Mouse (Mus musculus): ENCODE results near the gene Txndc5. TPM values are rescaled to one million over a fixed set of nuclear protein-coding genes. Genes with fewer than 3 reads are reported as not detected.

Txndc5 gene
- total RNA-seq, 2 experiments from 2014 or later = 106 to 177 TPM

DNA sequence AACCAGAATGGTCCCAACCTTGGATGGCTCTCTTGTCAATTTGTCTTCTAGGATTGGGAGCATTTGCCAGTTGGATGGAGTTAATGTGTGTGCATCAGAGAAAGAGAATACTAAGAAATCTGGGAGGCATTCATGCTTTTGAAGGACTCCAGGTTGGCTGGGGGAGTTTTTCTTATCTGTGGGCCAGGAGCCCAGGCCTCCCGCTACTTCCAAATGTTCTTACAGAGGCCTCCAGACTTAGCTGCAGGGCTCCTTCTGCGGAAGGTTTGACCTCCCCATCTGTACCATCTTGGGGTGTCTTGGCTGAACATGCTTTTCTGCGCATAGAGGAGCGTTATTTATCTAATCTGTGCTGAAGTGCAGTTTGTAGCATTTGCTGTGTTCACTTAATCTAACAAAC, 56.0 kb downstream of the Txndc5 start:
- DNase-seq (ENCODE audit: low spot score in 2 of 2) = no peak

DNA sequence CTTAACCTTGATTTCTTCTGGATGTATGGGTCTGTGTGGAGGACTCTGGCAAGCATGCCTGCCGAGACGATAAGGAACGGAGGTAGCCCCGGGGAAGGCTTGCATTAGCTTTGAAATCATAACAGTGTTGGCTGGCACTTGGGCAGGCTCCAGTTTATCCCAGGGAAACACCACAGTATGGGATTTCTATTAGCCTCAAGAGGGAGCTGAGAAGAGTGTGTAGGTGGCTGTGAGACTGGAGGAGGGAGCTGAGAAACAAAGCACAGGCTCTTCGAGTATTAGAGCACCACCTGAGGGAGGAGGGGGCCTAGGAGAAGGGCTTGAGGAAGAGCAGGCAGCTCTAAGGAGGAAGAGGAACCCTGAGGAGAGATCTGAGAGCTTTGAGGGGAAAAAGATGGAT, 57.7 kb downstream of the Txndc5 start:
- DNase-seq (ENCODE audit: low spot score in 2 of 2) = no peak

DNA sequence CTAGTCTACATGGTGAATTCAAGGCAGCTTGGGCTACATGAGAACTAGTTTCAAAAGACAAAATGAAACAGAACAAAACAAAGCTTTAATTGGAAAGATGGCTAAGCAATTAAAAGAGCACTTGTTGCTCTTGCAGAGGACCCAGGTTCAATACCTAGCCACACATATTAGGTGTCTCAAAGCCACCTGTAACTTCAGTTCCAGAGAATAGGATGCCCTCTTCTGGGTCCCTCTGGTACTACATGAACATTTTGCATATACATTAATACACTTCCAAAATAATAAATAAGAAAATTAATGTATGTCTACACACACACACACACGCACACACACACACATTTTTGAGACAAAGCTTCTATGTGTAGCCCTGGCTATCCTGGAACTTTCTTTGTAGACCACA, 65.2 kb downstream of the Txndc5 start:
- no peak for DNase-seq (ENCODE audit: low spot score in 2 of 2)

DNA sequence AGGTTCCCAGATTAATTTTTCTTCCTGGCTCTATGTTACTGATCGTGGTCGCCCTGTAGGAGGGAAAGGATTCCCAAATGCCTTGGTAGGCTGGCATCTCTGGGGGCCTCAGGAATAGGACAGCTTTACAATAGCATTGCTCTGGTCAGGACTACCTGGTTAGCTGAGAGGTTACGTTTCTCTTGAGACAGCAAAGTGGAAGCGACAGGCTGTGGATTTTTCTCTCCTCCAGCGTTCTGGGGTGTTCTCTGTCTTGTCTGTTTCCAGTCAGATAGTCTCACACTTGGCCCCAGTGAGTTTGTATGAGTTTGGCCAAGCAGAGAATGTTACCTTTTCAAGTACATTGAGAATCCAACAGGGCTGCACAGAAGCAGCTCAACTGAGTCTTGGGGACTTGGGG, 77.2 kb downstream of the Txndc5 start:
- no peak for DNase-seq (ENCODE audit: low spot score in 2 of 2)

Other genes starting within 250 kb of the Txndc5 start
- 1 to 10 TPM; 8.9 to 9.5 TPM for gene Bmp6, start 183.7 kb downstream of the Txndc5 start, total RNA-seq (2021)
- 10 to 100 TPM; 21.7 to 23.8 TPM for gene Bloc1s5, start 106.3 kb upstream of the Txndc5 start, total RNA-seq (2021)
- 10 to 100 TPM; 28.9 to 44.0 TPM for gene Eef1e1, start 130.2 kb upstream of the Txndc5 start, total RNA-seq (2021)